Mouse (Mus musculus): ENCODE measurements around the gene Nuak2. TPM values are rescaled to one million over a fixed set of nuclear protein-coding genes. Genes with fewer than 3 reads are reported as not detected.

Gene Nuak2
- polyA plus RNA-seq, 1 experiment from 2014 or later, result 3.0 TPM

DNA sequence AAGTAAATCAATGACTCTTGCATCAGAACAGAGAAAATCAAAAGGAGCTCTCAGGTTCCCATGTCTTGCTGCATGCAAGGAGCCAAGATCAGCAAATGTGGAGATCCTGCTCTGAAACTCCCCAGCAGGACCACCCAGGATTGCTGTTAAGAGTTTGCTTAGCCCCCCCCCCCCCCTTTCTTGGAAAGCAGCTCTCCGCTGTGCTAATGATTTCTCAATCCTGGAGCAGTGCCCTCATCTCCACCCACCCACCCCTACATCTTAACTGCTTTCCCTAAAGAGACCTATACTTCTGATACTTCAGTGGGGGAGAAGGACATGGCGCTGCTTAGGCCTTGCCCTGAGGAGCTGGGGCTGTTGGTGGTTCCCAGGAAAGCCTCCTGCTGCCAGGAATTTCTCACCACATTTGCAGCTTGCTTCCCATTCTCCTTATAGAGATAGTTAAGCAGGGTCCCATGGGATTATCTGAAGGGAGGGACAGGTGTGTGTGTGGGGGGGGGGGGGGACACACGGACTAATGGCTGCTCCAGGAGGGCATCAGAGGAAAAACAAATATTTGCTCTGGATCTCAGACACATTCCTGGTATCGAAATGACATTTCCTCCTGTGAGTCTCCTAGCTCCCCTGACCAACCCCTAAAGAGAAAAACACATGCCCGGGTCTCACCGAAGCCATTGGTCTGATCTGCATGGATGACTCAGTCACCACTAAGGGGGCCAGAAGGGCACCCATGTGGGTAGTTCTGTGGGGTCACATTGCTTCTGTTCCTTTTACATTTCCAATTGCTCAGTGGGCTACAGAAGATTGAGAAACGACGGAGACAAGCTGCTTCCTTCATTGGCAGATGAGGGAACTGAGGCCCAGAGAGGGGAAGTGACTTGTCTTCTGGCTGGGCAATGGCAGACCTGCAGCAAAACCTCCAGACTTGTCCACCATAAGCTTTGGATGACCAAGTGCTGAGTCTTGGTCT lies 2.3 kb downstream of the Nuak2 start:
- Histone ChIP-seq H3K27me3 (ENCODE audit: insufficient read depth, poor library complexity, severe bottlenecking) (peaks cover 40% of the 10 kb centered on the region), H3K27ac (no peak overlapping the region)

DNA sequence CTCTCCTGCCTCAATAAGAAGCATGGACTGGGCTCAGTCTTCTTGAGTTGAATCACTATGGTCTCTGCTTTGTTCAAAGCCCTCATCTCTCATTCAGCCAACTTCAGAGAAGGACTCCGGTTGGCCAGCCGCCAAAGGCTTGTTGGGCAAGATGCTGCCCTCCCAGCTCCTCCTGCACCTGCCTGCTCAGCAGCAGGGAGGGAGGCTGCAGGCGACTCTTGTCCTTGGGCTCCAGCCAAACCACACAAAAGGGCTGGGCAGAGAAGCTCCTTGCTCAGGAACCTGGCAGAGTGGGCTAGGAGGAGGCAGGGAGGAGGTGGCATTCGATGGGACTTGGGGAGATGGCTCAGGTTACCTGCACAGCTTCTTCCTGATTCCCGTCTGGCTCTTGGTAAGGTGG lies 3.3 kb downstream of the Nuak2 start:
- Histone ChIP-seq H3K9me3 (no peaks in the 10 kb centered on the region), H3K4me1 (peaks cover 44% of the 10 kb centered on the region), H3K36me3 (no peaks in the 10 kb centered on the region), H3K27ac (0 out of 2 replicates have a peak overlapping the region, but pooled peaks have one; percentile 26), H3K4me3 (no peak overlapping the region), H3K27me3 (ENCODE audit: insufficient read depth, poor library complexity, severe bottlenecking) (peaks cover 34% of the 10 kb centered on the region)
- DNase-seq (ENCODE audit: low spot score), result no peak
- WGBS, result 65% methylated on average over 5 of the region's 5 CpGs

More for the DNA sequence above, 2.3 kb downstream of the Nuak2 start:
- H3K9me3 ChIP-seq, result no peaks in the 10 kb centered on the region
- peaks cover 42% of the 10 kb centered on the region for H3K4me1 ChIP-seq
- no peaks in the 10 kb centered on the region for H3K36me3 ChIP-seq
- WGBS, result 36% methylated on average over 8 of the region's 8 CpGs
- no peak overlapping the region for H3K4me3 ChIP-seq
- no peak for DNase-seq (ENCODE audit: low spot score)

DNA sequence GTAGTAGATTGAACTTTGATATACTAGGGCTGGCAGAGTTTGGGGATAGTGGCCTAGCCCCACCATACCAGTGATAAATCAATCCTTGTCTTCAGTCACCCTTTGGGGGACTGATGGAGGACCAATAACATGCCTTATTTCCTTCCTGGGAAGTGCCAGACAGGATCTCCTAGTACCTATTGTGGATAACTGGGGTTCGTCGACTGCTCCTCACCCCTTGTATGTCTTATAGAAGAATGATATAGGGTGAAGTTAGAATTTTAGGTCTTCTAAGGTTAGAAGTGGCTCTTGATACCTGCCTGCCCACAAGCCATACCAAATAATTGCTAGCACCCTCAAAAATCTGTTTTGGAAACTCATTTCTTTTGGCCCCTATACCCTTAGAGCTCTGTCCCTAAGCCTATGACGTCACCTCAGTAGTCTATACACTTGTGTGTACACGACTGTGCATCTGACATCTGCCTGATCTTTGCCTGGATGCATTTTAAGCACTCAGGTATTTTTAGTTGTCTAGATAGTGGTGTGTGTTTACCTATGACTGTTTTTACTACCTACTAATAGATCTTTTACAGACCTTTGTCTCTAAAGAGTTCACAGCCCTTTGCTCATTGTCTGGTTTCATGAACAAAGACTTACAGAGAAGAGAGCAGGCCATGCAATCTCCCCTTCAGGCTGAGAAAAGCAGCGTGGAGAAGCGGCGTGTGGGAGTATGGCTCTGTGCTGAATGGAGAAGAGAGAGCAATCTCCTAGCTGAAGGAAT lies 6.1 kb downstream of the Nuak2 start:
- H3K27me3 ChIP-seq (ENCODE audit: insufficient read depth, poor library complexity, severe bottlenecking), result peaks cover 15% of the 10 kb centered on the region; the same call in 1 of the 2 replicates
- no peaks in the 10 kb centered on the region for H3K9me3 ChIP-seq
- 60% methylated on average over 7 of the region's 7 CpGs for WGBS
- H3K4me3 ChIP-seq, result no peak overlapping the region
- H3K27ac ChIP-seq, result peak overlapping the region; percentile 68; the same call in 1 of the 2 replicates
- H3K36me3 ChIP-seq, result no peaks in the 10 kb centered on the region
- DNase-seq (ENCODE audit: low spot score), result no peak
- peaks cover 35% of the 10 kb centered on the region for H3K4me1 ChIP-seq

DNA sequence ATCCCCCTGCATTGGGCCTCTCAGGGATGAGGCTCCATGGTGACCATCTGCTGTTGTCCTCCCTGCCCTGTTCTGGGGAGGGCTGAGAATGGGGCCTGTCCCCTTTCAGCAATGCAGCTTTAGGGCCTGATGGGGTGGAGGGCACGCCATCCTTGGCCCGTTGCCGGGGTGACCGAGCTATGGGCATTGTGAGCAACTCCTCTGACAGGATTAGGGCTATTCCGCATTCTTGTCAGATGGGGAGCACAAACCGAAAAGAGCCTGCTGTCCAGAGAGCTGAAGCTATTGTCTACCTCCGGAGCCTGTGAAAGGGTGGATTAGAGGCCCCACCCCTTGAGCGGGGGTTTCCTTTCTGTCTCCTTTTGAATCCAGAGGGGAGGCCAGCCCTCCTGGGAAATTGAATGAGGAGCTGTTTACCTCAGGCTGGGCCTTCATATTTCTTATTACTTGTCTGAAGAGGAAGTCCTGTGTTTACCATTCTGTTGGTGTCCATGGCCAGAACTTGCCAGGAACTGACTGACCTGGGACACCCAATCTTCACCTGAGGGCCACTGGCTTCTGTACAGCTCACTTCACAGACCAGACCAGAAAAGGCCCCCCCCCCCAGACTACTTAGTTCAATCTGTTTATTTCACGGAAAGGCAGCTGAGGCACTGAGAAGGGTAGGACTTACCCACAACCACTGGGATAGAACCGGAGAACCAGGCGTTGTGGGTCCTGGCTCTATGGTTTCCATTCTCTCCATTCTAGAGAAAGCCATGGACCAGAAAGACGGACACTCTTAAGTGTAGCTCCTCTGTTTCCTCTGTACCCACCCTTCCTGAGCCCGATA lies 7.0 kb downstream of the Nuak2 start:
- H3K27me3 ChIP-seq (ENCODE audit: insufficient read depth, poor library complexity, severe bottlenecking), result 0 out of 2 replicates have a peak, but pooled peaks cover 6% of the 10 kb centered on the region
- no peak overlapping the region for H3K4me3 ChIP-seq
- peaks cover 43% of the 10 kb centered on the region for H3K4me1 ChIP-seq
- H3K9me3 ChIP-seq, result no peaks in the 10 kb centered on the region
- H3K27ac ChIP-seq, result peak overlapping the region; percentile 68
- WGBS, result 38% methylated on average over 13 of the region's 13 CpGs
- DNase-seq (ENCODE audit: low spot score), result no peak
- peaks cover under 1% of the 10 kb centered on the region; the same call in 1 of the 2 replicates for H3K36me3 ChIP-seq

DNA sequence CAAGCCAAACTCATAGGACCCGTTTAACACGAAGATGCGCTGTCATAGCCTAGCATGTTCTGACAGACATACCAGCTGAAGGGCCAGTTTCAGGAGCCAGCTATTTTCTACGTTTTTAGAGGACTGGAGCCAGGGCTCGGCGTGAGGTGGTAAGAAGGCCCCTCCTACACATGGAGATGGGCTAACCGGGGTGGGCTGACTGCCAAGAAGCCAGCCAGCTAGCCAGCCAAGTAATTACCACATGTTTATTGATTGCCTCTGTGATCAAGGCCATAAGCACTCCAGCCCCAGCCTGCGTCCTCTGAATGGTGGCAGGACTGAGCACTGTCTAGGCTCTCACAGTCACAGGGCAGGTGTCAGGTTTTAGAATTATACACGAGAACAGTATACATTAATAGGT lies 10.9 kb downstream of the Nuak2 start:
- WGBS, result 72% methylated on average over 9 of the region's 9 CpGs
- Histone ChIP-seq H3K4me1 (peaks cover 44% of the 10 kb centered on the region), H3K27ac (no peak overlapping the region; the same call in 1 of the 2 replicates), H3K9me3 (no peaks in the 10 kb centered on the region), H3K36me3 (peaks cover 21% of the 10 kb centered on the region), H3K4me3 (no peak overlapping the region), H3K27me3 (ENCODE audit: insufficient read depth, poor library complexity, severe bottlenecking) (no peaks in the 10 kb centered on the region)
- no peak for DNase-seq (ENCODE audit: low spot score)

DNA sequence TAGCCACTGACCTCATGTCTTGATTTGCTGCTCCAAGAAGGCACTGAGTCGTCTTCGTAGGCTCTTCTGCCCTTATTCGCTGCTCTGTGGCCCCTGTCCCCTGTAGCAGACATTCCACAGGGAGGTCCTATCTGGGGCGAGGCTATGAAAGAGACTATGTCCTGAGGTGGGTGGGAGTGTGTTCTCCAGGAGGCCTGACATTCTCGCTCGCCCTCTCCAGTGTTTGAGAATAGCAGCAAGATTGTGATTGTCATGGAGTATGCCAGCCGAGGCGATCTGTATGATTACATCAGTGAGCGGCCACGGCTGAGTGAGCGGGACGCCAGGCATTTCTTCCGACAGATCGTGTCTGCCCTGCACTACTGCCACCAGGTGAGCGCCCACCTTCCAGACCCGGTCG lies 11.6 kb downstream of the Nuak2 start:
- H3K27me3 ChIP-seq (ENCODE audit: insufficient read depth, poor library complexity, severe bottlenecking), result no peaks in the 10 kb centered on the region
- peaks cover 37% of the 10 kb centered on the region for H3K4me1 ChIP-seq
- no peak for DNase-seq (ENCODE audit: low spot score)
- H3K36me3 ChIP-seq, result peaks cover 24% of the 10 kb centered on the region
- no peak overlapping the region for H3K4me3 ChIP-seq
- peak overlapping the region; percentile 13 for H3K27ac ChIP-seq
- no peaks in the 10 kb centered on the region for H3K9me3 ChIP-seq
- 56% methylated on average over 17 of the region's 17 CpGs for WGBS

DNA sequence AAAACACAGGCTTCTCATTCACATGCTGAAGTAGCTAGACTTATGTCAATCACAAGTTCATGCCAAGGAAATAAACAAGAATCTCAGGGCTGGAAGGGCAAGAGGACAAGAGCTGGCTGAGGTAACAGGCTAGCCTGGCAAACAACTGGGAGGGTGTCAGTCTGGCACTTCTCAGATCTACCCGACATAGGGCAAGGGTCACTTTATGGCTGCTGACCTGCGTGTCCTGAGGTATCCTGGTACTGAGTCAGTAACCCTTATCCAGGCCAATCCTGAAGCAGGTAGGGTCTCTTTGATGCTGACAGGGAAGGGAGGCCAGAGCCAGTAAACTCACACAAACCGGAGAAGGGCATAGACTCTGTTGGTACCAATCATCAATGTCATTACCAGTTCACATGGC lies 12.6 kb downstream of the Nuak2 start:
- Histone ChIP-seq H3K27me3 (ENCODE audit: insufficient read depth, poor library complexity, severe bottlenecking) (no peaks in the 10 kb centered on the region), H3K4me3 (no peak overlapping the region), H3K27ac (no peak overlapping the region), H3K36me3 (peaks cover 24% of the 10 kb centered on the region), H3K9me3 (no peaks in the 10 kb centered on the region), H3K4me1 (peaks cover 35% of the 10 kb centered on the region)
- 89% methylated on average over 3 of the region's 3 CpGs for whole genome bisulfite sequencing
- DNase-seq (ENCODE audit: low spot score), result no peak

DNA sequence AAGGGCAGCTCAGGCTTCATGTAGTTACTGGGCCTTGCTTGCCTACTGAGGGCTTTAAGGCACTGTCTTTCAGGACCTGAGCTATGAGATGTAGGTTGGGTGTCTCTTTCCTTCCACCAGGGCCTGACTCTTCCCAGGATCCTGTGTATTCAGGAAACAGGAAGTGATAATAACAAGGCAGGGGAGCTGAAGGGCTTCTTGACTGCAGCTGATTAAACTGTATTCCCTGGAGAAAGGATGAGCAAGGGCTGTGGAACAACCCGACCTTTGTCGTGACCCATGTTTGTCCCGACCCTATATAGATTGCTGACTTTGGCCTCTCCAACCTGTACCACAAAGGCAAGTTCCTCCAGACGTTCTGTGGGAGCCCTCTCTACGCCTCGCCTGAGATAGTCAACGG lies 13.7 kb downstream of the Nuak2 start:
- Histone ChIP-seq H3K4me3 (no peak overlapping the region), H3K36me3 (peaks cover 24% of the 10 kb centered on the region), H3K27me3 (ENCODE audit: insufficient read depth, poor library complexity, severe bottlenecking) (no peaks in the 10 kb centered on the region), H3K27ac (0 out of 2 replicates have a peak overlapping the region, but pooled peaks have one; percentile 42), H3K4me1 (peaks cover 46% of the 10 kb centered on the region), H3K9me3 (no peaks in the 10 kb centered on the region)
- WGBS, result 71% methylated on average over 7 of the region's 7 CpGs
- no peak for DNase-seq (ENCODE audit: low spot score)

DNA sequence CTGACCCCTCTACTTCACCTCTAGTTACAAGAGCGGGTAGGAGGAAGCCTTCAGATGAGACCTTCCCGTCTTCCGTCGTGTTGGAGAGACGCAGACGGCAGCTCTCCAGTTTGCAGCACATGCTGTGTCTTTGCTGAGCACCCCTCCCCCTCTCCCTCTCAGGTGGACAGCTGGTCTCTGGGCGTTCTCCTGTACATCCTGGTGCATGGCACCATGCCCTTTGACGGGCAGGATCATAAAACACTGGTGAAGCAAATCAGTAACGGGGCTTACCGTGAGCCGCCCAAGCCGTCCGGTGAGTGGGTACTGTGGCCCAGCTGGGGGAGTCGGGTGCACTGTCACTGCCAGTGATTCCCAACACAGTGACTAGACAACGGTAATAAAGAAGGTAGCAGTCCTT lies 14.5 kb downstream of the Nuak2 start:
- H3K27ac ChIP-seq, result peak overlapping the region; percentile 42; the same call in 1 of the 2 replicates
- H3K4me3 ChIP-seq, result no peak overlapping the region
- WGBS, result 88% methylated on average over 15 of the region's 15 CpGs
- no peak for DNase-seq (ENCODE audit: low spot score)
- no peaks in the 10 kb centered on the region for H3K27me3 ChIP-seq (ENCODE audit: insufficient read depth, poor library complexity, severe bottlenecking)
- no peaks in the 10 kb centered on the region for H3K9me3 ChIP-seq
- peaks cover 53% of the 10 kb centered on the region for H3K4me1 ChIP-seq
- H3K36me3 ChIP-seq, result peaks cover 24% of the 10 kb centered on the region

DNA sequence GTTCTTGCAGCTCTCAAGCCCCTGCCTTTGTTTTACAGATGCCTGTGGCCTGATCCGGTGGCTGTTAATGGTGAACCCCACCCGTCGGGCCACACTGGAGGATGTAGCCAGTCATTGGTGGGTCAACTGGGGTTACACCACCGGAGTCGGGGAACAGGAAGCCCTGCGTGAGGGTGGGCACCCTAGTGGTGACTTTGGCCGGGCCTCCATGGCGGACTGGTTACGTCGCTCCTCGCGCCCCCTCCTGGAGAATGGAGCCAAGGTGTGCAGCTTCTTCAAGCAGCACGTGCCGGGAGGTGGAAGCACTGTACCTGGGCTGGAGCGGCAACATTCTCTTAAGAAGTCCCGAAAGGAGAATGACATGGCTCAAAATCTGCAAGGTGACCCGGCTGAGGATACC lies 15.4 kb downstream of the Nuak2 start:
- Histone ChIP-seq H3K27me3 (ENCODE audit: insufficient read depth, poor library complexity, severe bottlenecking) (no peaks in the 10 kb centered on the region), H3K4me3 (no peak overlapping the region), H3K9me3 (no peaks in the 10 kb centered on the region), H3K27ac (peak overlapping the region; percentile 18; the same call in 1 of the 2 replicates), H3K4me1 (peaks cover 62% of the 10 kb centered on the region), H3K36me3 (peaks cover 24% of the 10 kb centered on the region)
- WGBS, result 77% methylated on average over 17 of the region's 17 CpGs
- no peak for DNase-seq (ENCODE audit: low spot score)

DNA sequence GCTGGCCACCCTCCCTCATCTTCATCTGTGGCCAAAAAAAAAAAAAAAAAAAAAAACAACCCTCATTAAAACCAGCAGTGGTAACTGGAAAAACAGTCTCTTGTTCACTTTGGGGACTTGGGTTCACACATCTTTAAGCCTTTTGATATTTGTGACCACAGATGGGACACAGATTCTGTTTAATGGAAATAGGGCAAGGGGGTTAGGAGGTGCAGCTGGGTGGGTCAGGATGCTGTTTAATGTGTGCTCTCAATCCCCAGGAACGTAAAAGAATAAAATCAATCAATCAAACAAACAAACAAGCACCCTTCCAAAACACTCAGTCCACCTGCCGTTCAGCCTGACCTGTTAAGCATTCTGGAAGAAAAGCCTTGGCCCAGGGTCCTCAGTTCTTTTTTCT lies 17.3 kb downstream of the Nuak2 start:
- peaks cover 21% of the 10 kb centered on the region for H3K36me3 ChIP-seq
- no peaks in the 10 kb centered on the region for H3K9me3 ChIP-seq
- H3K4me3 ChIP-seq, result 0 out of 2 replicates have a peak overlapping the region, but pooled peaks have one; percentile 27
- H3K4me1 ChIP-seq, result peaks cover 68% of the 10 kb centered on the region
- no peaks in the 10 kb centered on the region for H3K27me3 ChIP-seq (ENCODE audit: insufficient read depth, poor library complexity, severe bottlenecking)
- WGBS, result 29% methylated on average over 2 of the region's 2 CpGs
- DNase-seq (ENCODE audit: low spot score), result no peak
- H3K27ac ChIP-seq, result peak overlapping the region; percentile 85

DNA sequence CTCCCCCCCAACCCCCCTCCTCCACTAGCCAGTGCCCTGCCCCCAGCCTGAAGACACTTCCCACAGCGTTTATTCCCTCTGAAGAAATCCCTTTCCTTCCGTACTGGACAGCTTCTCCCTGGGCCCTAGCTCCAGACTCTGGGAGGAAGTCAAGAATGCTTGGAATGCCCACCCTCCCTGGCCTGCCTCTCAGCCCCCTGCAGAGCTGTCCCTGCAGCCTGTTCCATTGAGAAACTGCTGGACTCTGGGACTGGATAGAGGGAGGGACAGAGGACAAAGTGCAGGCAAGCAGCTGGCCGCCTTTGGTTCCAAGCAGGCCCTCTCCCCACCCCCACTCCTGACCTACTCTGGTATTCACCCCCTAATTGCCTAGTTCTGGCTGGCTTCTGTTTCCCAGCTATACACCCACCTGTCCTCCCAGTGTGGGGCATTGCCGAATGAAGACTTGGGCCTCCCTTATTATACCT lies 17.8 kb downstream of the Nuak2 start:
- peak; percentile 82 for DNase-seq (ENCODE audit: low spot score)
- WGBS, result under 1% methylated on average over 4 of the region's 4 CpGs
- H3K9me3 ChIP-seq, result no peaks in the 10 kb centered on the region
- H3K27ac ChIP-seq, result peak overlapping the region; percentile 85
- H3K4me3 ChIP-seq, result peak overlapping the region; percentile 27; the same call in 1 of the 2 replicates
- H3K4me1 ChIP-seq, result peaks cover 71% of the 10 kb centered on the region
- H3K36me3 ChIP-seq, result peaks cover 19% of the 10 kb centered on the region
- no peaks in the 10 kb centered on the region for H3K27me3 ChIP-seq (ENCODE audit: insufficient read depth, poor library complexity, severe bottlenecking)
